Mouse (Mus musculus) forebrain, embryonic 11.5 days (tissue): ENCODE results near the gene Nfic. TPM values are rescaled to one million over a fixed set of nuclear protein-coding genes. Genes with fewer than 3 reads are reported as not detected.

Experiments
- ATAC-seq: fragments of 200-750 bp; cut with Nextera tagmentation; replicated peaks from 2 replicates; pipeline ENCODE4 v1.8.0; 2017; ENCODE audit warnings: moderate TSS enrichment; ENCODE audit not compliant: low FRiP score
- DNase-seq: peaks from one replicate; pipeline ENCODE4 v3.0.0-alpha.2; 2017; ENCODE audit warnings: low spot score
- H3K27ac ChIP-seq: fragments of 300-500 bp; sonication (generic); 2 replicates; pipeline ENCODE4 v1.5.1; 2014; ENCODE audit warnings: low read depth, low read length
- H3K27me3 ChIP-seq: fragments of 300-500 bp; sonication (generic); 2 replicates; pipeline ENCODE4 v1.6.1; 2014; ENCODE audit warnings: mild to moderate bottlenecking, low read length, mixed read lengths; ENCODE audit not compliant: control insufficient read depth, insufficient read depth
- H3K36me3 ChIP-seq: fragments of 300-500 bp; sonication (generic); 2 replicates; pipeline ENCODE4 v1.6.1; 2014; ENCODE audit warnings: mild to moderate bottlenecking, low read length, moderate library complexity, mixed read lengths; ENCODE audit not compliant: control insufficient read depth, insufficient read depth
- H3K4me1 ChIP-seq: fragments of 300-500 bp; sonication (generic); replicated peaks from 2 replicates; pipeline ENCODE4 v1.6.1; 2014; ENCODE audit warnings: low read length, mixed read lengths; ENCODE audit not compliant: control insufficient read depth, insufficient read depth
- H3K4me2 ChIP-seq: fragments of 300-500 bp; sonication (generic); 2 replicates; pipeline ENCODE4 v1.6.1; 2014; ENCODE audit warnings: low read depth, mild to moderate bottlenecking, low read length, moderate library complexity, mixed read lengths; ENCODE audit not compliant: severe bottlenecking
- H3K4me3 ChIP-seq: fragments of 300-500 bp; sonication (generic); 2 replicates; pipeline ENCODE4 v1.5.1; 2014; ENCODE audit warnings: low read depth, low read length
- H3K9ac ChIP-seq: fragments of 300-500 bp; sonication (generic); 2 replicates; pipeline ENCODE4 v1.6.1; 2014; ENCODE audit warnings: low read length
- H3K9me3 ChIP-seq: fragments of 300-500 bp; sonication (generic); 2 replicates; pipeline ENCODE4 v1.6.1; 2016; ENCODE audit warnings: low read length, mixed read lengths; ENCODE audit not compliant: control insufficient read depth
- WGBS: fragments of 180-500 bp; shearing (Covaris S2); extraction: QIAGEN DNeasy Blood & Tissue Kit; methylation state at CpG from one replicate; pipeline ENCODE4 v1.1.7; 2014; 5-methylcytosine and 5-hydroxymethylcytosine counted together
- polyA plus RNA-seq: library from polyadenylated mRNA; unstranded; fragments of >200 nt; fragmentation: Nextera tagmentation; extraction: Ambion mirVana; gene quantifications from 2 replicates; pipeline ENCODE4 v1.2.1, GENCODE M21; 2014

Nfic gene
- polyA plus RNA-seq, 1 experiment from 2014 or later, result 10.8 TPM

DNA sequence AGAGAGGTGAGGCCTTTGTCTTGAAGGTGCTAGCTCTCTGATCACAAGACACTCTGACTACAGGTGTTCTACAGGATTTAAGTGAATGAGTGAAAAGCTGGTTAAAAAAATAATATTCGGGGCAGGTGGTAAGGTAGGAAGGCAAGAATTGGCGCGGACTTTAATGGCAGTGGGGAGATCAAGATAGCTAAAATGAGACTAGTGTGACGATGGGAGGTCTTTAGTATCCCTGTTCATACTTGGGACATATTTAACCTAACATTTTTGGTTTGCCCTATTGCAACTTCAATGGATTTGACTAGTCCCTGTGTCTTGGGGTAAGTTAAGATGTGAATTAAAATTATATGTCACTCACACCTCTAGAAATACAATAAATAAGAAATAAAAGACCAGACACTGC is 41.5 kb upstream of the Nfic start:
- H3K4me3 ChIP-seq, result peak overlapping the region; percentile 84
- WGBS, result 31% methylated on average over 4 of the region's 4 CpGs
- DNase-seq (no peak), ATAC-seq (no peak)
- H3K27me3 ChIP-seq, result no peaks in the 10 kb centered on the region
- no peaks in the 10 kb centered on the region for H3K9me3 ChIP-seq
- H3K4me1 ChIP-seq, result peaks cover 8% of the 10 kb centered on the region
- H3K4me2 ChIP-seq, result peak overlapping the region; percentile 83
- H3K36me3 ChIP-seq, result no peaks in the 10 kb centered on the region; the same call in 1 of the 2 replicates
- H3K9ac ChIP-seq, result peak overlapping the region; percentile 37; the same call in 1 of the 2 replicates
- H3K27ac ChIP-seq, result no peak overlapping the region; the same call in 1 of the 2 replicates

GRCm38 (mm10) chr10:81496264-81496901 is 40.9 kb upstream of the Nfic start, which contains the start of gene Ncln:
TSS of gene Ncln (minus strand) at chr10:81496392.
- under 1% methylated on average over 44 of the region's 45 CpGs for WGBS
- Histone ChIP-seq H3K4me1 (peaks cover 8% of the 10 kb centered on the region), H3K9me3 (no peaks in the 10 kb centered on the region), H3K27ac (peak within 1 kb of the TSS; percentile 20; the same call in 1 of the 2 replicates), H3K27me3 (no peaks in the 10 kb centered on the region), H3K9ac (peak within 1 kb of the TSS; percentile 71), H3K4me2 (peak within 1 kb of the TSS; percentile 83), H3K36me3 (no peaks in the 10 kb centered on the region; the same call in none of the 2 replicates), H3K4me3 (peak within 1 kb of the TSS; percentile 84)
- DNase-seq (peak; percentile 98), ATAC-seq (peak; percentile 96)

GRCm38 (mm10) chr10:81495616-81496263 is 40.3 kb upstream of the Nfic start:
- DNase-seq (peak; percentile 52), ATAC-seq (peak; percentile 34)
- no peaks in the 10 kb centered on the region for H3K27me3 ChIP-seq
- peaks cover 2% of the 10 kb centered on the region for H3K36me3 ChIP-seq
- H3K9me3 ChIP-seq, result no peaks in the 10 kb centered on the region
- WGBS, result 1% methylated on average over 41 of the region's 41 CpGs
- peak overlapping the region; percentile 71 for H3K9ac ChIP-seq
- peak overlapping the region; percentile 84 for H3K4me3 ChIP-seq
- H3K4me2 ChIP-seq, result peak overlapping the region; percentile 83
- no peak overlapping the region for H3K27ac ChIP-seq
- H3K4me1 ChIP-seq, result peaks cover 8% of the 10 kb centered on the region

- Histone ChIP-seq H3K4me1 (peaks cover 8% of the 10 kb centered on the region), H3K4me3 (peak overlapping the region; percentile 84), H3K27me3 (no peaks in the 10 kb centered on the region), H3K36me3 (peaks cover 2% of the 10 kb centered on the region), H3K9me3 (no peaks in the 10 kb centered on the region), H3K9ac (peak overlapping the region; percentile 71), H3K4me2 (peak overlapping the region; percentile 83), H3K27ac (no peak overlapping the region)
- 78% methylated on average over 6 of the region's 6 CpGs for WGBS
- ATAC-seq (no peak), DNase-seq (peak; percentile 50)
Observed at GRCm38 (mm10) chr10:81495151-81495550, 39.7 kb upstream of the Nfic start.

- Histone ChIP-seq H3K4me1 (peaks cover 8% of the 10 kb centered on the region), H3K4me2 (peak overlapping the region; percentile 83; the same call in 1 of the 2 replicates), H3K9ac (no peak overlapping the region), H3K4me3 (peak overlapping the region; percentile 84), H3K27ac (no peak overlapping the region), H3K27me3 (no peaks in the 10 kb centered on the region), H3K9me3 (no peaks in the 10 kb centered on the region), H3K36me3 (peaks cover 2% of the 10 kb centered on the region)
- ATAC-seq (no peak), DNase-seq (no peak)
- 94% methylated on average over 11 of the region's 11 CpGs for WGBS
Observed at GRCm38 (mm10) chr10:81494260-81495041, 39.0 kb upstream of the Nfic start.

GRCm38 (mm10) chr10:81493601-81494220 is 38.3 kb upstream of the Nfic start:
- Histone ChIP-seq H3K9me3 (no peaks in the 10 kb centered on the region), H3K4me1 (peaks cover 8% of the 10 kb centered on the region), H3K27me3 (no peaks in the 10 kb centered on the region), H3K27ac (no peak overlapping the region), H3K36me3 (peaks cover 2% of the 10 kb centered on the region), H3K4me3 (no peak overlapping the region), H3K4me2 (no peak overlapping the region), H3K9ac (no peak overlapping the region)
- DNase-seq, result no peak
- WGBS, result 84% methylated on average over 8 of the region's 8 CpGs
- ATAC-seq, result no peak

DNA sequence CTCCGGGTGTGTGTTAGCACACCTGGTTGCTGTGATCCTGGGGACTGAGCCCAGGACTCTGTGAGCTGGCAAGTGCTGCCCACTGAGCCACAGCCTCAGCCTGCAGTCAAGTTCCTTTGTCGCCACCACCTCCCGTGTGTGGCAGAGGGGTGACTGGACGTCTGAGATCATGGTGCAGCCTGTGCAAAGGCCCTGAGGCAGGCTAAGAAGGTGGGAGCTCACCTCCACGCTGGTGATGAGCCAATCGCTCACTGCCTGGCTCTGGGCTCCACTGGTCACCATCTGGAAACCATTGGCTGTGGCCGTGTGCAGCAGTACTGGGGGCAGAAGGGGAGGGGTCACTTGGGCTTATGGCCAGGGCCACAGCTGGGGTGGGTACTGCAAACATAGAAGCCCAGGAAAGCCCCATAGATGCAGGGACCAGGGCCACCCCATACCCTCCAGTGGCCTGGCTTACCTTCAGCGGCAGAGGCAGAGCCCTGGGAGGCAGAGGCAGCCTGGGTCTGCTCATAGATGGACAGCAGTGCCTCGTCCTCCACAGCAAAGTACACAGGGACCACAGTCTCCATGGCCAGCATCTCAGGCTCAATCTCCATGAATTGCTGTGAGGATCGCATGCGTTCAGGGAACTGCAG is 37.3 kb upstream of the Nfic start:
- no peak overlapping the region for H3K27ac ChIP-seq
- peaks cover 2% of the 10 kb centered on the region for H3K36me3 ChIP-seq
- H3K4me3 ChIP-seq, result no peak overlapping the region
- H3K4me1 ChIP-seq, result peaks cover 8% of the 10 kb centered on the region
- WGBS, result 90% methylated on average over 11 of the region's 11 CpGs
- no peaks in the 10 kb centered on the region for H3K27me3 ChIP-seq
- no peaks in the 10 kb centered on the region for H3K9me3 ChIP-seq
- ATAC-seq (no peak), DNase-seq (no peak)
- H3K9ac ChIP-seq, result no peak overlapping the region
- no peak overlapping the region for H3K4me2 ChIP-seq

- Histone ChIP-seq H3K4me3 (no peak overlapping the region), H3K36me3 (peaks cover 2% of the 10 kb centered on the region), H3K4me2 (no peak overlapping the region), H3K27me3 (no peaks in the 10 kb centered on the region), H3K9ac (no peak overlapping the region), H3K27ac (no peak overlapping the region), H3K4me1 (peaks cover 6% of the 10 kb centered on the region), H3K9me3 (no peaks in the 10 kb centered on the region)
- ATAC-seq (no peak), DNase-seq (no peak)
- 92% methylated on average over 9 of the region's 9 CpGs for WGBS
Observed at GRCm38 (mm10) chr10:81491018-81491417, 35.6 kb upstream of the Nfic start.
